Mouse (Mus musculus): ENCODE results near the gene Psg25. TPM values are rescaled to one million over a fixed set of nuclear protein-coding genes. Genes with fewer than 3 reads are reported as not detected.

The Psg25 gene
- total RNA-seq (2023), result not detected in 4 replicates

DNA sequence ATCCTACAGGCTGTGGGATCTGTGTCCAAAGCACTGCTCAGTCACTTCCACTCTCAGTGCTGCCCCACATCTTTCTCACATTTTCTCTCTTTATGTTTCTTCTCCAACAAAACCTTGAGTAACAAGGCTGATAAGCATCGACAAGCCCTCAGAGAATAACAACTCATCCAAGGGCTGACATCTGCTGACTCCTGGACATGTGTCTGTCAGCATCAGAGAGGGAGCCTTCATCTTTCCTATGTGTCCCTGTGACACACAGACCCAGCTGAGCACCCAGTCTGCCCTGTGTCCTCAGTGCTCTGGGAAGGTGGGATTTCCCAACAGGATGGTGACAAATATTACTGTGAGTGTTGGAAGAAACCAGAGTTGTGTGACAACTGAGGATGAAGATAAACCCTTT, at the start of gene Psg25:
Gene Psg25, minus strand, starts transcription at position 101 of the 400 bp plus-strand sequence.

DNA sequence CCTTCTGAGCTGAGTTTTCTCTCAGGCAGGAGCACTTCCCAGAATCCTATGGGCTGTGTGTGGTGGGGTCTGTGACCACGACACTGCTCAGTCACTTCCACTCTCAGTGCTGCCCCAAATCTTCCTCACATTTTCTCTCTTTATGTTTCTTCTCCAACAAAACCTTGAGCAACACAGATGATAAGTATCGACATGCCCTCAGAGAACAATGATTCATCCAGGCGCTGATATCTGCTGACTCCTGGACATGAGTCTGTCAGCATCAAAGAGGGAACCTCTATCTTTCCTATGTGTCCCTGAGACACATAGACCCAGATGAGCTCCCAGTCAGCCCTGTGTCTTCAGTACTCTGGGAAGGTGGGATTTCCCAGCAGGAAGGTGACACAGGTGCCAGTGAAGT, 35.1 kb upstream of the Psg25 start, which contains the start of gene Psg27:
Gene Psg27, minus strand, starts transcription at position 101 of the 400 bp plus-strand sequence.

DNA sequence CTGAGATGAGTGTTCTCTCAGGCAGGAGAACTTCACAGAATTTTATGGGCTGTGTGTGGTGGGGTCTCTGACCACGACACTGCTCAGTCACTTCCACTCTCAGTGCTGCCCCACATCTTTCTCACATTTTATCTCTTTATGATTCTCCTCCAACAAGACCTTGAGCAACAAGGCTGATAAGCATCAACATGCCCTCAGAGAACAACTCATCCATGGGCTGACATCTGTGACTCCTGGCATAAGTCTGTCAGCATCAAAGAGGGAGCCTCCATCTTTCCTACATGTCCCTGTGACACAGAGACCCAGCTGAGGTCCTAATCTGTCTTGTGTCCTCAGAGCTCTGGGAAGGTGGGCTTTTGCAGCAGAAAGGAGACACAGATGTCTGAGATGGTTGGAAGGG, 48.0 kb downstream of the Psg25 start, which contains the start of gene Psg26:
Gene Psg26, minus strand, starts transcription at position 101 of the 400 bp plus-strand sequence.

Other genes starting within 250 kb of the Psg25 start
- not detected in 4 replicates for gene Psg18, start 177.3 kb downstream of the Psg25 start, total RNA-seq (2023)
- not detected in 4 replicates for gene Psg28, start 100.2 kb downstream of the Psg25 start, total RNA-seq (2023)
- gene Psg26, start 48.1 kb downstream of the Psg25 start, total RNA-seq (2023), result not detected in 4 replicates
- not detected in 4 replicates for gene Psg27, start 35.0 kb upstream of the Psg25 start, total RNA-seq (2023)
- not detected in 4 replicates for gene Psg23, start 84.2 kb upstream of the Psg25 start, total RNA-seq (2023)
- not detected in 4 replicates for gene Psg21, start 124.5 kb upstream of the Psg25 start, total RNA-seq (2023)
- gene Psg20, start 153.9 kb upstream of the Psg25 start, total RNA-seq (2023), result not detected in 4 replicates
- gene Psg22, start 185.8 kb upstream of the Psg25 start, total RNA-seq (2023), result not detected in 4 replicates